Mouse (Mus musculus): ENCODE data around the gene Fzd1.
A peak's percentile ranks its signal among the peaks of the same experiment; 100 is the strongest.

Gene Fzd1

DNA sequence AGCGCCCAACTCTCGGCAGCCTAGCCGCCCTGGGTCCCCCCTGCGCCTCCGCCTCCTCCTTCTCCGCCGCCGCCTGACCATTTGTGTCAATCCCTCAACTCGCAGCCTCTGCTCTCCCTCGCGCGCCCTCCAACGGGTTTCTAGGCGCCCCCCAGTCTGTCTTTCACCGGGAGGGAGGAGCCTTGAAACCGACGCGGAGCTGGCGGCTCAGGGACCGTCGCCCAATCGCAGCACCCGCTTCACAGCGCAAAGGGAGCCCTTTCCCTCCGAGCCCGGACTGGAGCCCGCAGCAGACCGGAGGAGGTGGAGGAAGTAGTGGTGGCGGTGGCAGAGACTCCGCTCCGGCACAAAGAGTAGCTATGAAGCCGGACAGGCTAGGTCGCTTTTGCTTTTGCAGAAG, at the start of gene Fzd1:
TSS of gene Fzd1 (minus strand) at position 134 of the 400 bp plus-strand sequence.
- DNase-seq (ENCODE audit: low read depth, low spot score), result peak; percentile 81

DNA sequence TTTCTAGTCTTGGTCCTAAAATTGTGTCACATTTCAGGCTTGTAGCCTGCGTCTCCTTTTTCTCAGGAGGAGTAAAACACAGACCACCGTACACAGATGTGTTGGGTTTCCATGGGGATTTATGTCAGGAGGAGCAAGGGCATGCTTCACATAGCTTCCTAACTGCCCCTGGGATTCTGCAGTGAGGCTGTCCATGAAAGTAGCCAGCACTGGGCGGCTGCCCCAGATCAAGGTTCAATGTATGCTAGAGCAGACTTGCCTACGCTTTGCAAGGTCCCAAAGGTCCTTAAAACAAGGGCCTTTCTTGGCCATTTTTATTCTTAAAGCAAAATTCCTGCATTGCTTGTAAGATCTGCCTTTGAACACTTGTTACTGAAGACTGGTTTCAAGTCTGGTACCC, 47.4 kb upstream of the Fzd1 start:
- DNase-seq (ENCODE audit: low read depth, low spot score), result no peak

DNA sequence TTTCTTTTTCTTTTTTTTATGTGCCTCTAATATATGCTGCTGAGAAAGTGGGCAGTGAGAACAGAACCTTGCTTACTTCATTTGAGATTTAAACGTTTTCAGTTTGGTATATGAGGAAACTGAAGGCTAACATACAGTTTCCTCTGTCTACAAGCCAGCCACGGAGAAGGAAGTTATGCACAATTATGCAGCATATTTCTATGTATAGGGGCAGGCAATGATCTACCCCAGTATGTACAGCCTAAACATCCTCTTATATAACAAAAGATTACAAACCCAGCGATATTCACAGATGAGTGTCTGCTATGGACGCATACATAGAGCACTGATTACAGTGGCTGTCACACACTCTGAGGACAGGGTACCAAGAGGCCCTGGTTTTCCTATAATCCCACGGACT, 45.9 kb upstream of the Fzd1 start:
- DNase-seq (ENCODE audit: low read depth, low spot score), result no peak

DNA sequence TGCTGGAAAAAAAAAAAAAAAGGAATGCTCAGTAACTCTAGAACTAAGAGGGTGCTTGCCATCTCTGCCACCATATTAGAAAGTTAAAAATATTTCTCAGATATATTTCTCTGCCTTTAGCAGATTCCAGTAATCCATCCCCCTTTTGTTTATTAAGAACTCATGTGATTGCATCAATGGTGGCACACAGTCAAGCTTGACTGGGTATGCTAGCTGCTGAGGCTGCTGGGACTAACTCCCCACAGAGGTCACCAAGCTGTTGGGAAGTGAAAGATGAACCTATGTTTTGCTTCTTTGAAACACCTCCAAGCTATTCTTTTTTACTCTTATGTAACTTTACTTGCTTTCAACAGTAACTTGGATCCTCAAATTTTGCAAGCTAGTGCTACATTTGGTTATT, 44.1 kb upstream of the Fzd1 start:
- DNase-seq (ENCODE audit: low read depth, low spot score), result no peak

DNA sequence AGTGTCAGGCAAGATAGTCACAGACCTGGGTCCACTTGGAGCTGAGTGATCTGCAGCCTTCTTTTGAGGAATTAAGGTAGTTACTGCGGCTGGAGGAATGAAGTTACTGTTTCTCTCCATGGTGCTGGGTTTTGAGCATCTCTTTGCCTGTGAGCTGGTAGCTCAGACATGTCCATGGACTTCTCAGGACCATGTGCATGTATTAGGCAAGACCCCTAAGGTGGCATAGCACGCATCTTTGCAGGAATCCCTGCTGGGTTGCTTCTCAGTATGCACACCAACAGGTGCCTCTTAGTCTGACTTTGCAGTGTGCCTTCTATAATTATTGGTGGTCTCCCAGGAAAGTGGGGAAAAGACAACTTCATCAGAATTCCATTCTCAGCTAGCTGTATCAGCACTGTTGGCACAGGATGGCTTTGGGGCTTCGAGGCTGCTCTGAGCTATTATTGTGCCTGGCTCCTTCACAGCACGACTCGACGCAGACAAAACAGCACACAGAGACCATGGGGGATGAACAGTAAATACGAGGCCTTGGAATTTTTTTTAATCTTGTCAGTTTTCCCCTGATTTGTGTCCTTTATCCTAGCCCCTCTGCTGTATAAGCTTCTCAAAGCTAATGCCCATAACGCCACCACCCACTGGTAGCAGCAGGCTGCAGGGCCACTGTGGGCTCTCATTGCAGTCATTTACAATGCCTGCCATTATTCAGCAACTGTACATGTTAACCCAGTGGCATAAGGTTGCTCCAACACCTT, 43.4 kb upstream of the Fzd1 start:
- DNase-seq (ENCODE audit: low read depth, low spot score), result no peak

DNA sequence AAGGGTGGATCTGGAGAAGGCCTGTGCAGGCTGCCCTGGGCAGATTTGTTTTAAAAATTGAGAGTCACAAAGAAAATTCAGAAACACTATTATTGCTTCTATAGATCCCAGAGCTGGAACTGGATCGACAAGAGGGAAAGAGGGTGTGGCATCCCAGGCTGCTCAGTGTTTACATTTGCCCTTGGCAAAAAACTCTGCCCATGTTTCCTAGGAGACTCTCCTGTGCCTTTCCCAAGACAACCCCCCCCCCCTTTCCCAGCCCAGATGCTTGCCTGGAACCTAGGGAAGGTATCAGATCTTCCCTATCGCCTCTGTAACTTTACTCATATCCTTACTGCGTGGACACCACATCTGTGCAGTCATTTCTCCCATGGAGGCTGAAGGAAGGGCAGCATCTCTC, 33.4 kb upstream of the Fzd1 start:
- DNase-seq (ENCODE audit: low read depth, low spot score), result no peak

DNA sequence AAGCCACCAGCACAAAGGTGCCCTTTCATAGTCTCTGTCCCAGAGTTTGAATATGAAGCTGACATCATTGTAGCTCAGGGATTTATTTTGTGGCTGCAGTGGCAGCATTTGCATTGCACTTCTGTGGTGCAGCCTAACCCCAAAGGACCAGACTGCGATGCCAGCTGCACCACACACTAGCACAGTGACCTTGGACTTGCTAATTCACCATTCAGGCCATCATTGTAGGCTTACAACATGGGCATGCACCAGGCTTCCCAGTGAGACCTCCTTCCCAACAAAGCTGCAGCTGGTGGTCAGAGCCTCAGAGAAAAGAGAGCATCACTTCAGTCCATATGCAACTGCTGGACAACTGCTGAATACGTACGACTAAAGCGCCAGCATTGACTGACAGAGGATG, 32.4 kb upstream of the Fzd1 start:
- no peak for DNase-seq (ENCODE audit: low read depth, low spot score)

DNA sequence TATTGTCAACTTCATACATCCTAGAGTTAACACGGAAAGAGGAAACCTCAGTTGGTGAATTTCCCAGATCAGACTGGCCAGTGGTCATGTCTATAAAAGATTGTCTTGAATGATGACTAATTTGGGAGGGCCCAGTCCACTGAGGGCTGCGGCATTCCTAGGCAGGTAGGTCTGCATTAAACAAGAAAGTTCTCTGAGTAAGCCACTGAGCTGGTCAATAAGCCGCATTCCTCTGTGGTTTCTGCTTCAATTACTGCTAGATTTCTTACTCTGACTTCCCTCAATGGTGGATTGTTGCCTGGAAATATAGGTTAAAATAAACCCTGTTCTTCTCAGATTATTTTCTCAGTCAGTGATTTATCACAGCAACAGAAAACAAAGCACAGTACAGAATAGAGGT, 30.6 kb upstream of the Fzd1 start:
- no peak for DNase-seq (ENCODE audit: low read depth, low spot score)

DNA sequence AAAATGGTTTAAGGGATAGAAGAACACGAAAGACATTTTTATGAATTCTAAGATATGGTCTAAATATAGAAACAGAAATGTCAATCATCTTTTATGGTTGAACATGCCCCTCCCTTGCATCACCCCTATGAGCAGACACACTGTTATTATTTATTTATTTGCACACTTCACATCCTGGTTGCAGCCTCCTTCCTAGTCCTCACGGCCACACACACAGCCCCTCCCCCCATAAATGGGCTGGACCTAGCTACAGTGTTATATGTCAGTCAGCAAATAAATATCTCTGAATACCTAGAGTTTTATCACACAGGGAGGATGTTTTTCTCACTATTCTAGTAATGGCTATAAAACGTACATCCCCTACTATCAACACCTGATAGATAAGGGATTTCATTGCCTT, 29.0 kb upstream of the Fzd1 start:
- DNase-seq (ENCODE audit: low read depth, low spot score), result no peak

DNA sequence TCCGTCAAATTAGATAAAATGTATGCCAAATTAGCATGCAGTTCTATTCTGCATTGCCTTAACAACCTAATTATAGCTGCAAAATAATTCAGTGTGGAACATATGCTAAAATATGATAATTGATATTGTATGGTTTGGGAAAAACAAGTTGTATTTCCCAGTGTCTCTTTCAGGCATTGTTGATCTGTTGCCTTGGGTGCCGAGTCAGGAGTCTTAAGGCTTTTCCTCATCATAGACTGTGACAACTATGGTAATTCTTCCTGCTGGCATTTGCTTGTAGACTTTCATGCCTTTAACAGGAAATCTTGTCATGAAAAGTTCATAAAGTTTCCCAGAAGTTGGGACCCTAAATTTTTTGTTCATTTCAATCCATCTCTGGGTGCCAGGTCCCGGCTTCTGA, 20.4 kb upstream of the Fzd1 start:
- DNase-seq (ENCODE audit: low read depth, low spot score), result no peak

DNA sequence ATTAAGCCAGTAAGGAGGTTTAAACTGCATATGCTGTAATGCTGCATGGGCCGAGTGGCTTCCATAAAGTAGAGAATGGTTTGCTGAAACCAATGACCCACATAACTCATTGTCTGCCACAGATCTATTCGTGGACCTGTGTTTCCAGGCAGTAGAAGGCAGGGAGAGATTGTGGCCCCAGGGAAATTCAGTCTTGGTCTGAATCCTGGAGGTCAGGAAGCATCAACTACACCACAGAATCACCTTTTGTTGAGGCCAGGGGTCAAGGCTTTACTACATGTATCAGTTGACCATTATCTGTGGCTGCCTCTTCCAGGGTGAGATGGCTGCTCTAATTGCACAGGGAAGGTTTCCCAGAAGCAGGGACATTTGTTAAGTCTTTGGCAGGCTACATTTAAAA, 18.7 kb upstream of the Fzd1 start:
- DNase-seq (ENCODE audit: low read depth, low spot score), result no peak

DNA sequence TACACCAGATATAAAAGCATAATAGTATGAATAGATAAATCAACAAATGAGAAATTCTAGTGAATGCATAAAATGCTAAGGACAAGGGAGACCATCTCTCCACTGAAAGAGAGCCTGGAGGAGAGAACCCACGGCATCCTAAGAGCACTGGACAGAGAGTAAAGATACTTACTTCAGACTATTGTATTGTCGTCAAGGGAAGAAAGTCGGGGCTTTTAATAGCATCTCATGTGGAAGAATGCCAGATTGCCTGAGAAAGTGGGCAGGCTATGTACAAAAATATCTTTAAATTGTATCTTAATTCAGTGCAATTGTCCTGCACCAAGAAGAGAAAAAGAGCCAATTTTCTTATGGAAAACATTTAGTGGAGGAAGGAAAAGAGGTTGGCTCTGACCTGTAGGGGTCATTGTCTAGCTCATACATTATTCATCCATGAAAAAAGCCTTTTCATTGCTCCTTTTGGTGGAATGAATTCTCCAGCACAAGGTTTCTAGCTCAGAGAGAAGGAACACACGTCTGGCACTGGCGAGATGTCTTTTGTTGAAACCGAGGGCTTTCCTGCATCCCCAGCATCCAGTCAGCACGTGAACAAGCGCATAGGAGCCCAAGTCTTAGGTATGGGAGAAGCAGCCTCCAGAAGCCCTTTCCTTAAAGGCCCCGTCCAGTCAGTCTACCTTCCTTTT, 15.4 kb upstream of the Fzd1 start:
- no peak for DNase-seq (ENCODE audit: low read depth, low spot score)

DNA sequence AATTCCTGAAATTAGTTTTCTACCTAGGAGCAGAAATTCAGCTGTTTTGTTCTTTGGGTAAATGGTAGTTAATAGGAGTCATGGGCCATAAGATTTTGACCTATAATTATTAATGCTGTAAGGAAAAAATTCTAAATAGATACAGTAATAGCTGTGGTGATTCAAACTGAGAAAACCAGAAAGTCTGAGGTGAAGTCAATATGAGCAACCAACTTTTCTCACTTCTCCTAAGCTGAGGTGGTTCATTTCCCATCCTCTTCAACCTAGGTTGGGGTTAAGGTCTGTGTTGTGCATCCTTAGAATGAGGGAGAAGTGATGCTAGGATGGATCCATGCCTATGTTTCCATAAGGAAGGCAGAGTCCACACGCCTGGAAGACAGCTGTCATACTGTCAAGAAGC, 12.8 kb upstream of the Fzd1 start:
- DNase-seq (ENCODE audit: low read depth, low spot score), result no peak

DNA sequence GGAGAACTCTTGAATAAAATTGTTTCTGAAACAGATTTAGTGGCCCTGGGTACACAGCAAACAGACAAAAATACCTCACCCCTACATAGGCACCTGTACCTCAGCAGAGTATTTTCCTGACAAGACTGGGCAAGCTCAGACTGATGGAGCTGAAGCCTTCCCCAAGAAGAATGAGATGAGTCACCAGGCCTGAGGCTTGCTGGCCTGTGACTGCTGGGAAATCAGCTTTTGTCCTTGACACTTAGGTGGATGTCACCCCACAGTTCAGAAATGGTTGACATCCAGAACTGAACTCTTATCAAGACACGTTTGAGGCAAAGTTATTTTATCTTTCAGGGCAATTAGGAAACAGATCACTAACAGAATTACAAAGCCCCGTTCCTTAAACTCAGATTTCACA, 10.1 kb upstream of the Fzd1 start:
- DNase-seq (ENCODE audit: low read depth, low spot score), result no peak

DNA sequence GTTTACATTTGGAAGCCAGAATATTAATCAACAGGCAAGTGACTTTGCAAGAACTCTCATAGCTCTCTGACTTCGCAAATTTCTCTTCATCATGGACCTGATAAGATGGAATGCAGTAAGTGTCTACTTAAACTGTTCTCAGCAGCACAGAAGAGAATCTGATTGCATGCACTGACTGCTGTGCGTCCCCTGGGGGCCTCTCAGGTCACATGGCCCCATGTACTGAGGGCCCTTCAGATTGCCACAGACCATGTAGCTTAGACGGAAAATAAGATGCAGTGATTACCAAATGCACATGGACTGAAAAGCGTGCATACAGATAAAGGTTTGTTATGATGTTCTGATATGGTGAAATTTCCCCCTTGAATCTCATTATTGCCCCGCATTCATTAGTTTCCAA, 8.9 kb upstream of the Fzd1 start:
- no peak for DNase-seq (ENCODE audit: low read depth, low spot score)

DNA sequence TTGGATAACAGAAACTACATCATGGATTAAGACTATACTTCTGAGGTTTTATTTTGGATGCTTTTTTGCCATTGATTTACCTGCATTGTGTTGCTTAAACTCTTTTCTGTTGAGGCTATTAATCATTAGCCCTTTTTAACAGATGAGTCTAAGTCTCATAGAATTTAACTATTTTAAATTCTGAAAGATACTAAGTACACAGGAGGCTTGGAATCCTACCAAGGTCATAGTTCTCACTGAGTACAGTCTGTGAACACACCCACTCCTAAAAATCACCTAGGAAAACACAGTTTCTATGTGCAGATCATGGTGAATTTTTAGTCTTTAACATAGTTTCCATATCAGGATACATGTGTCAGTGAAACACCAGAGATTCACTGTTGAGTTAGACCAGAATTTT, 4.1 kb upstream of the Fzd1 start:
- no peak for DNase-seq (ENCODE audit: low read depth, low spot score)

DNA sequence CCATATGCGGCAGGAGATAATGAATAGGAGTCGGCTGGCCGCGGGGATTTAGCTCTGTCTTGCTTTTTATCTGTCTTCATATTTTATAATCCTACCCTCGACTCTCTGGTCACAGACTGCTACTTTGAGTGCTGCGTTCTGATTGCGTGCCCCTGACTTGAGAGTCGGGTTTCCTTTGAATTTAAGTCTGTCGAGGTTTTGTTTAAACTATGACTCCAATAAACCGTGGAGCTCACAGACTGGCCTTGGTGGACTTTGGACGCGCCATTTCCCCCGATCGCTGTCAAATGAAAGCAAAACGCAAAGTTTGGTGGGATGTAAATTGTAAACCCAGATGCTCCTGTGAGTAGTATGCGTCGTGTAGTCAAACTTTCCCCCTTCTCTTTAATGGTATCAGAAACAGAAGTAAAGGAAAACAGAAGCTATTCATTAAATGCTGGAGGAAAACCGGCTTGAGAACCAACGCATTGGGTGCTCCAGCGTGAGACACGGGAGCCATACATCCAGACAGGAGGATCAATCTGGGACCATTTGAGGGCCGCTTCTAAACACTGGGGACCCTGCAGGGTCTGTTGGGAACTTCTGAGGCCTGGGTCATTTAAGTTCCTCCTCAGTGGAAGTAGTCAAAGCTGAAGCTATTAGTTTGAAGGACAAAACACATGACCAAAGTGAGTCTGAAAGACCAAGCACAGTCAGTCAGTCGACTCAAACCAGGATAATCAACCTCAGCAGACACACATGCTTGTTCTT, 671 bp upstream of the Fzd1 start:
- DNase-seq (ENCODE audit: low read depth, low spot score), result peak; percentile 9

DNA sequence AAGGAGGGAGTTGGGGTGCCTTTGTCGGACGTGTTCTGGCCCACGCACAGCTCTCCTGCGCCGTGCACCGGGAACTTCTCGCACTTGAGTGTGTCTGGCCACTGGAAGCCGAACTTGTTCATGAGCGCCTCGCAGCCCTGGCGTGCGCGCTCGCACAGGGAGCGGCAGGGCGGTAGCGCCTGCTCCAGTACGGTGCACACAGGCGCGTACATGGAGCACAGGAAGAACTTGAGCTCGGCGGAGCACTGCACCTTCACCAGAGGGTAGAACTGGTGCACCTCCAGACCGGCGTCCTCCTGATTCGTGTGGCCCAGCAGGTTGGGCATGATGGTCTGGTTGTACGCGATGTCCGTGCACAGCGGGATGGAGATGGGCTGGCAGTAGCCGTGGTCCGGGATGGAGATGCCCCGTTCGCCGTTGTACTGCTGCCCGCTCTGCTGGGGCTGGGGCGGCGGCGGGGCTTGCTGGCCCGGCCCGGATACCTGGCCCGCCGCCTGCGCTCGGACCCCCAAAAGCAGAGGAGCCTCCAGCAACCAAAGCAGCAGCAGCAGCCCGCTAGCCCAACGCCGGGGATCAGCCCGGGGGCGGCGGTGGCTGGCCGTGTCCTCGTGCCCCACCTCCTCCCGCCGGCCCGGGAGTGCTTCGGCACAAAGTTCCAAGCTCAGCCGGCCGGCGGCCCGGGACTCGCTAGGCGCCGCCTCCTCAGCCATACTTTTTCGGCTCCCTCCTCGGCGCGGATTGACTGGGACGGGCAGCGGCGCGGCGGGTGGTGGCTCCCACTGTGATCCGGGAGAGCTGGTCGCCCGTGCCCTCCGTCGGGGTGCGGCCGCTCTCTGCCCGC, 744 bp downstream of the Fzd1 start:
- DNase-seq (ENCODE audit: low read depth, low spot score), result peak; percentile 76

DNA sequence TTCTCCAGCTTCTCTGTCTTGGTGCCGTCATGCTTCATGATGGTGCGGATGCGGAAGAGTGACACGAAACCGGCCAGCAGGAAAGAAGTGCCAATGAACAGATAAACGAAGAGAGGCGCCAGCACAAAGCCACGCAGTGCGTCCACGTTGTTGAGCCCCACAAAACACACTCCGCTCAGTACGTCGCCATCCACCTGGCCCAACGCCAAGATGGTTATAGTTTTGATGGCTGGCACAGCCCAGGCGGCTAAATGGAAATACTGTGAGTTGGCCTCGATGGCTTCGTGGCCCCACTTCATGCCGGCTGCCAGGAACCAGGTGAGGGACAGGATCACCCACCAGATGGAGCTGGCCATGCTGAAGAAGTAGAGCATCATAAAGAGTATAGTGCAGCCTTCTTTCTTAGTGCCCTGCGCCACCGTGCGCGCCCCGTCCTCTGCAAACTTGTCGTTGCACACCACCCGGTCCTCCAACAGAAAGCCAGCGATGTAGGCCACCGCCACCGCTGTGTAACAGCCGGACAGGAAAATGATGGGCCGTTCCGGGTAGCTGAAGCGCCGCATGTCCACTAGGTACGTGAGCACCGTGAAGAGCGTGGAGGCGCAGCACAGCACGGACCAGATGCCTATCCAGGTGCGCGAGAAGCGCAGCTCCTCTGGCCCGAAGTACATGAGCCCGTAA, 1.7 kb downstream of the Fzd1 start:
- DNase-seq (ENCODE audit: low read depth, low spot score), result peak; percentile 50

DNA sequence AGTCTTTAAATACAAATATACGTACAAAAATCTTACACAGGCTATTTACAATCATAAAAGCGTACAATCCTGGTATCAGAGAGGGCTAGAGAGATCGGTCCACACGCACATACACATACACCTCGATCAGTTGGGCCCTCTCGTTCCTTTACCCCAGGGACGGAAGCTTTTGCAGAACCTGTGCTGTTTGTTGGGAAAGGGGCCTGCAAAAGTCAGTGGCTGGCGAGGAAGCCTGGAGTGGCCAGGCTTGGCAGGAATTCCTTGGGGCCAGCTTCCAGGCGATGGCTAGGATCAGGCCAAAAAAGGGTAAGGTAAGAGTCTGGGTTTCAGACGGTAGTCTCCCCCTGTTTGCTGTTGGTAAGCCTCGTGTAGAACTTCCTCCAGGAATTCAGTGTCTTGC, 2.5 kb downstream of the Fzd1 start:
- no peak for DNase-seq (ENCODE audit: low read depth, low spot score)

DNA sequence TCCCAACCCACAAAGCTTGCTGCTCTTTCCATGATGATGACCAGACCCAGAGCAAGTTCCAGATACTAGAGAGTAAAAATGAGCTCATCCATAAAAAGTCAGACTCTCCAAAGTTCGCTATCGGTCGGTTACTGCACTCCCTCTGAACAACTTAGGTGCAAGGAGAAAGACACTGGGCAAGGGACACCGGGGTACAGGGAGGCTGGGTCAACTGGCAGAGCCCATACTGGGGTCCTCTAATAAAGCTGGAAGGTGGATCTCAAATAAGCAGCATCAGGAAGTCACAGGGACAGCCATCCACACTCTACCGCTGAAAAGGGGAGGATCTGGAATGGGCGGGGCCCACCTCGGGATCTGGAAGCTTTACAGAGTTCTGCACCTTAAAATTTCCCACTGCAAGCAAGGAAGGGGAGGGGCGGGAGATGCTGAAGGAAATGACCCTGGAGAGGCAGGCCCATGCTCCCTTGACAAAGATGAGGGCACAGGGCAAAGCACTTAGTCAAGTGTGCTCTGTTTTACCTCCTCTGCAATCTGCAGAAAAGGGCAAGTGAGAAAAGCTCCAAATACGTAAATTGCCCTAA, 3.0 kb downstream of the Fzd1 start:
- DNase-seq (ENCODE audit: low read depth, low spot score), result peak; percentile 22

Data from R1 (cell line).